Mouse (Mus musculus): ENCODE measurements at regions not wholly inside any gene's neighbourhood (a gene's known extent, or its start where the extent isn't known, plus 50 kb on each side); places are given as distances from the start of the nearest gene placed in this dataset.
"Not testable (repeated sequence)": the region's sequence is repeated elsewhere in the genome, so short reads cannot be mapped to it uniquely, and the experiment has no call there.

- peak; percentile 53 for DNase-seq
Observed at GRCm38 (mm10) chr13:99128979-99129378, 55.6 kb upstream of the Zfp366 start.

GRCm38 (mm10) chr13:99128284-99128691 lies 56.3 kb upstream of the Zfp366 start:
- DNase-seq, result peak; percentile 25

GRCm38 (mm10) chr13:99127716-99128115 lies 56.9 kb upstream of the Zfp366 start:
- peak; percentile 6 for DNase-seq

- not testable (repeated sequence) for DNase-seq
Observed at GRCm38 (mm10) chr13:99126971-99127370, 57.7 kb upstream of the Zfp366 start.

DNA sequence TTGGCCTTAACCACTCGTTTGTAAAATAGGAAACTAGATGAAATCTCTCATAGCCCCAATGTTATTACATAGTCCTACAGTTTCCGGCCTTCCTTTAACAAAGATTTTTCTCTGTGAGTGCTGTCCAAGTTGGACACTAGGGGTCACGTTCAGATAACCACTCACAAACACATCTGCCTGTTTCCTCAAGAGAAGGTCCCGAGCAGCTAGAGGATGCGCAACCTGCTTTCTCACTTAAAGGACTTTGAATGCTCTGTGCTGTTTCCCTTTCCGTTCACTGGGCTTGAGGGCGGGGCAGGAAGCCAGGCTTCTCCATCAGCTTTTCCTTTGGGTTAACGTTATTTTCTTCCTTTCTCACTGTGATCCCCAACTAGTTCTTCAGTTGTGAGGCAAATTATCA lies 58.1 kb upstream of the Zfp366 start:
- DNase-seq, result peak; percentile 32

- DNase-seq, result no peak
Observed at GRCm38 (mm10) chr13:99125946-99126345, 58.7 kb upstream of the Zfp366 start.

DNA sequence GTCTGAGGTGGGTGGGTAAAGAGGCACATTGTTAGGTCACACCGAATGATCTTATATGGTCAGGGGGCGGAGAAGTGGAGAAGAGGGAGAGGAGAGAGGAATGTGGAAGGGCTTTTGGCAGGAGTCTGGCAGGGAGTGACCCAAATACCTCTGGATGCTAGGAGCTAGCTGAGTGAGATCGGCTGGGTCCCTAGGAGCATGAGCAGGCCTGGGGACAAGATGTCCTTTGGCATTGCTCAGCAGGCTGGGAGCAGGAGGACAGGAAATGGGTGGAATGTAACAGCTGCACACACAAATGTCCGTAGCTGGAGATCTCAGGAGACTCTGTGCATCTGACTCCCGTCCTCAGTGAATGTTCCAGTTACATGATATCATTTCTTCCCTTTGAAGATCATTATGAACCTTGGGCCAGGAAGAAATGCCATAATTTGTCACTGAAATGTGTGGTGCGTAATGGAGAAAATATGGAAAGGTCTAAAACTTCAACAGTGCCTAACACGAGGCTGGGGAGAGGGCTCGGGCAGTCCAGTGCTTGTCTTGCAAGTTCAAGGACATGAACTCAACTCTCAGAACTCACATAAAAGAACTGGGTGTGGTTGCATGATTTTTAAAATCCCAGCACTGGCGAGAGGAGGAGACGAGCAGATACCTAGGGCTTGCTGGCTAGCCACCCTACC lies 59.6 kb upstream of the Zfp366 start:
- peak; percentile 78 for DNase-seq

GRCm38 (mm10) chr13:99124141-99124540 lies 60.5 kb upstream of the Zfp366 start:
- no peak for DNase-seq

DNA sequence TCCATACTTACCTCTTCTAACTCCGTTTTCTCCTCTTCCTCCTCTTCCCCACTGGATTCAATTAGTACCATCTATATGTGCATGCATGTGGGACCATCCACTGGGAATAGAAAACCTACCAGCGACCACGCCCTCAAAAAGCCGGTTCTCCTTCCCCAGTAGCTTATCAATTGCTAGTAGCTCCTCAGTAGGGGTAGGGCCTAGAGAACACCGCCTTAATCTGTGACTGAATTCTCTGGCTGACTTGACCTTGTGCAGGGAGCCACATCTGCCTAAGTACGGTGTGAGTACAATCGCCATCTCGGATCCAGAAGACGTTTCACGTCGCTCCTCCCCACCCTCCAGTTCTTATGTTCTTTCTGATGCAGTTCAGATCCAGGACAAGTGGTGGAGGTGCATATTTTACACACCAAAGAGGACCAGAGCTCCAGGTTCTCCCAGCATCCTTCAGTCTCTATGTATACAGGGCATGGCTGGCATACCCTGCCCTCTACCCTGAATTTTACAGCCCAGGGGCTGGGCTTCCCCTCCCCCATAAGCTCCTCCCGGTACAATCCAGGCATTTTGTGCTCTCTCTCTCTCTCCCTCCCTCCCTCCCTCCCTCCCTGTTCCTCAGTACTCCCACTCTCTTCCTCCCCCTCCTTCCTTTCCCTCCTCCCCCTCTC lies 61.0 kb upstream of the Zfp366 start:
- DNase-seq, result no peak

- DNase-seq, result not testable (repeated sequence)
Observed at GRCm38 (mm10) chr13:99122539-99122938, 62.1 kb upstream of the Zfp366 start.

GRCm38 (mm10) chr13:99121096-99121495 lies 63.5 kb upstream of the Zfp366 start:
- no peak for DNase-seq

DNA sequence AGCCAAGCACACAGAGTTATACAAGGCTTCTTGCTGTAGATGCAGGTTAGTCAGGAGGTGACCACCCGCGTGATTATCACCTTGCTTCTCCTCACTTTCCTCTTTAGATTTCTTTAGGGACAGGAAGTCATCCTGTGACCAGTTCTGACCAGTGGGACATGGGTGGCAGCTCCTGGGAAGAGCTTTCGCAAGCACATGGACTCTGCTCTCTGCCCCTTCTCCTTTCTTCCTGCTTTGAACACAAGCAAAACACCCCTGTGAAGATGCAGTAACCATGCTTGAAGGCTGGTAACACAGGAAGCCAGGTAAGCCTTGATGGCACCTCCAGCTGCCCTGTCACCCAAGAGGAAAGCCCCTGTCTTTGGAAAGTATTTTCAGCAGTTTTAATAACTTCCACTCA lies 64.7 kb upstream of the Zfp366 start:
- no peak for DNase-seq

- DNase-seq, result no peak
Observed at GRCm38 (mm10) chr13:99118901-99119300, 65.7 kb upstream of the Zfp366 start.

GRCm38 (mm10) chr13:99115541-99115940 lies 69.1 kb upstream of the Zfp366 start:
- no peak for DNase-seq

- DNase-seq, result peak; percentile 43
Observed at GRCm38 (mm10) chr13:99114565-99114964, 70.1 kb upstream of the Zfp366 start.

DNA sequence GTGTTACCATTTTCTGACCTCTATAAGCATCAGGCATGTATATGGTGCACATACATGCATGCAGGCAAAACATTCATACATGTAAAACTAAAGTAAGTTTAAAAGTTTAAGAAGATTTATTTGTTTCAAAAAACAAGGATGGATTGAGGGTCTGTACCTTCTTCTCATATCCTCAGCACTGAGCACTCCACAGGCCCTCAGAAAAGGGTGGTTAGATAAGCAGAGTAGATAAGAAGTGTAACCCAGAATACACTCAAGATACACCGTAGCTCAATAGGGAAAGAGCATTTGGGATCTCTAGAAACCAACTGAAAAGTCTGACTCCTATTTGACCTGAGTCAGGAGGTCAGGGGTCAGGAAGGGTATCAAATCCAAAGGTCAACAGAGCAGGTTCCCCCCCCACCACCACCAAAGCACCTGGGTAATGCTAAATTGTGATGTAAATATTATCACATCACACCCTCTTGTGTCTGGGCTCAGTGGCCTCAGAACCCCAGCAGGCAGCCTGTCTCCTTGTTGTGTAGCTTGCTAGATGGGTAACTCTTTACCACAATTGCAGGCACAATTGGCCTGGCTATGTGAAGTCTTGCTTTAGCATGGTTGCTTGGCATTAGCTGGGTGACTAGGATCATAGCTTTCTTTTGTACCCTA lies 72.8 kb upstream of the Zfp366 start:
- DNase-seq, result no peak

DNA sequence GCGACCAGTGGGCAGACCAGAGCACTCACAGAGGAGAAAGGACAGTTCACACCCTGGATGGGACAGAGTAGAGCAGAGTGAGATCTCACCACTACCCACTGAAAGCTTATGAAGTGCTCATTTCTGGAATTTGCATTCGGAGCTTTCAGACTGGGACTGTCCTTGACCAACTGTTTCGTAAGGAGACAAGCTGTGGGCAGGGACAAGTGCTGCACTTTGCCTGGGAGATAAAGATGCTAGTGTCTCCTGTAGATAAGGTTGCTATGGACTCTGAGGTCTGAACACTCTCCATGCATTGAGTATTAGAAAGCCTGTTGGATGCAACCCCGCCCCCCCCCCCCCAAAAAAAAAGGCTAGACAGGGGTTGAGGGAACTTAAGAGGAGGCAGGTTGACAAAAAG lies 76.6 kb upstream of the Zfp366 start:
- DNase-seq, result no peak

DNA sequence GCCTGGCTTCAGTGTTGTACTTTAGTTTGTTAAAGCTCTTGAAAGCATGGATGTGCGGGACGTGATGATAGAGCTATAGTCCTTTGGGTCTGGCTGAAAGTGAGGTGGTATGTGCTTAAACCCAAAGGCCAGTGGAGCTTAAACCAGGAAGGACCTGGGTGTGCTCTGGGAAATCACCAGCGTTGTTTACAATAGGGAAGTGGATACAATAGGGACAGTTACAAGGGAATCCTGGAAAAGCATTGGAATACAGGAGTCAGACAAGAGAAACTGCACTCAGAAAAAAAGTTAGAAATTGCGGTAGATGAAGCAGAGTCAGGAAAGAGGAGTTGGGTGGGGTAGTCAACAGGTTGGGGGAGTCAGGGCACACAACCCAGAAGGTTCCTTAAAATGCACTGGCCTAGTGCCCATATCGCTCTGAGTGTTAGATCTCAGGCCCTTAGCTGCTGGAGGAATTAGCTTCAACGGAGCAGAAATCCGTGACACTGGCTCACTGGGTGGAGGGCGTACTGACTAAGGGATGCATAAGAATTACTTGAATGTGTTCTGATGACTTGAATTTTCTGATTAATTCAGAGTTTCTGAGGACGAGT lies 82.4 kb upstream of the Zfp366 start:
- DNase-seq, result no peak

DNA sequence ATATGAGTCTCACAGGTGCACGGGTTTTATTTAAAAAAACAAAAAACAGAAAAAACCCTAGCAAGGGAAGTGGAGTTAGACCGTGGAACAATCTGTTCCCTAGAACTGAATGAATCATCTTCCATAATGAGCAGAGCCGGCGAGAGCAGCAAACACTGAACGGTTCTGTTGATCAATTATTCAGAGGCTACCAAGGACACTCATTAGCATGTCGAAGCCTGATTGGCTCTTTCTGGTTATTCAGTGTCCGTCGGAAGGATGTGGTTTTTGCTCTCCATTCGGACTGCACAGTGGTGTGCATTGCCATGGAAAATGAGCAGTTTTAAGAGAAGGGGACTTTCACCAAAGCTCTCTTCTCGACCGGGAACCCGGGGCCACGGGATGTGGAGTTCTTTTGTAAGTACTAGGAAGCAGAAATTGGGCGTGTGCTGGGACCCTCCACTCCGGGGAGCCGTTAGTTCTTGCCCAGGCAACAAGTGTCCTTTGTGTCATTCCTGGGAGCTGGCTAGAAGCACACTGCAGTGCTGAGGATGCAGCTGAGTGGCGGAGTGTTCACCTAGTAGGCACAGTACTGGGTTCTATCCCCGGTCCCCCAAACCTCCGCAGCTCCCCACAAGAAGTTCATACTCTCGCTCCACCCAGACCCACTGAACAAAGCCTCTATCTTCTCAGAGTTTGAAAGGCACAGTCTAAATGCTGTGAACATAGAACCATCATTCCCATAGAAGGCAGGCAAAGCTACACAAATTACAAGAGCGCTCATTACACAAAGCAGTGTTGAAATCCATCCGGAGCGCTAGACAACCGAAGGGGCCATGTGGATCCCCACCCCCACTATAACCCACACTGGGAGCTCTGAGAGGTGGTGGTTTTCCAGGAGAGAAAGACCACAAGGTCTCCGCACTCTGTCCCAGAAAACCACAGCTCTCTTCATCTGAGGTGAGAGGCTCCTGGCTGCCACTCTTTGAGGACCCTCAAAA lies 83.9 kb upstream of the Zfp366 start:
- DNase-seq, result no peak

DNA sequence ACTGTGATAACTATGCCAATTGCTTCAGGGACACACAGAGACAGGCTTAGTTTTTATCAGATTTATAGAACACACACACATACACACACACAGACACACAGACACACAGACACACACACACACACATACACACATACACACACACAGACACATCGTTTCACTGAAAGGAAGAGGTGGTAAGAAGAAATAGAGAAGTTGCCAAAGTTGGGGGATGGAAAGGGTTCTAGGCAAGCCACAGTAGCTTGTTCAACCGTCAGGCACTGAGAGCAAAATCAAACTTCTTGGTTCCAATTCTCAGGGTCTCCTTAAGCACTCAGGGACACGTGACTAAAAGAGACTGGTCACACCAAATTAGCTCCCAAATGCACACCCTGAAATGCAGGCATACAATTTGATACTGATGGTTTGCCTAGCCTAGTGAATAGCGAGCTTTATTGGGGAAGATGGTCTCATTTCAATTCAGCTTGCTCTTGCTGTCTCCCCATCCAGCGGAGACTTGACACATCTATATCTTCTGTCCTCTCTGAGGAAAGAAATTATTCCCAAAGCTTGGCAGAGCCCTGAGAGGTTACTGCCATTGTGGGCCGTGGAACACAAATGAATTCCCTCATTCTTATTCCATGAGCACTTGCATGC lies 84.7 kb upstream of the Zfp366 start:
- no peak for DNase-seq

- no peak for DNase-seq
Observed at GRCm38 (mm10) chr13:99099226-99099625, 85.4 kb upstream of the Zfp366 start.

Measured in heart, postnatal 4 days (tissue).